ENCODE assay signal across 13 mouse cellular contexts in the genomic region with DNA sequence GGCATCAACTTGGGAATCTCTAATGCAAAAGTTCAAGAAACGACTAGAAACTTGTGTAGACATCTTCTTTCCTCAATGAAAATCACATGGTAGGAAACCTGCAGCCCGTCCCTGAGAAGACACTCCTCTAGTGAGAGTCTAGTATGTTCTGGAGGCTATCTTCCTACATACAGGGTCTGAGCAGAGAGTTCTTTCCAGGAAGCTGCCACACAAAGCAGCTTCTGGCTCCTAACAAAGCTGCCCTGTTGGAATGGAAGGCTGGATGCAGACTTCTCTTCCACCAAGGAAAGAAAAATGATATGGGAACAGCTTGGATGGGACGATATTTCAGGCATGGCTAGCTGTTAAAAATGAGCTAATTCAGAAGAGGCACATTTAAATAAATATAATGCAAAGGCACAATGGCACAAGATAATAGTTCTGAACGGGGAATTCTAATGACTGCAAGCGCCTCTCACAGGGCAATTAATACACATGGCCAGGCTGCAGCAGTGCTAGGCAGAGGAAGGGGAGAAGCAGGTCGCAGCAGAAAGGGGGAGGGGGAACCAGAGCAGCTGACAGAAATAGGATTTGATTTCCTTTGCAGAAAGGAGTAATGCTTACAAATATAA.
A peak's percentile ranks its signal among the peaks of the same experiment; 100 is the strongest.
DNase-seq lines count a peak whose midpoint lies in the region; ATAC-seq and TF ChIP-seq lines count a peak whose summit lies in the region.
"Had no signal": no experiment of that assay in that cellular context is flagged by ENCODE, and none has a peak within 500 bp of the region (broad histone marks: within the 10 kb centered on the region; RNA-seq: fewer than 3 reads in every experiment).

No protein-coding gene starts in this region.

- H3K9ac ChIP-seq in forebrain, embryonic 11.5 days (ENCODE audit: low read length), result peak overlapping the region; percentile 9; the same call in 1 of the 2 replicates
- no peak overlapping the region for H3K9ac ChIP-seq in hindbrain, postnatal 0 days (replicated peaks; ENCODE audit: low read length)
- H3K9ac ChIP-seq in neural tube, embryonic 15.5 days (replicated peaks), result no peak overlapping the region
- H3K9ac ChIP-seq: liver, embryonic 15.5 days had no signal

- no peaks in the 10 kb centered on the region for H3K27me3 ChIP-seq in forebrain, embryonic 11.5 days (ENCODE audit: control insufficient read depth, insufficient read depth, low read length)
- no peaks in the 10 kb centered on the region for H3K27me3 ChIP-seq in hindbrain, postnatal 0 days (ENCODE audit: insufficient read depth, low read length)
- no peaks in the 10 kb centered on the region for H3K27me3 ChIP-seq in neural tube, embryonic 15.5 days (replicated peaks)
- H3K27me3 ChIP-seq in limb, embryonic 10.5 days (ENCODE audit: low read depth, poor library complexity, severe bottlenecking), result 0 out of 2 replicates have a peak, but pooled peaks cover 4% of the 10 kb centered on the region
- H3K27me3 ChIP-seq: CH12.LX; liver, embryonic 15.5 days had no signal

- H3K4me1 ChIP-seq in forebrain, embryonic 11.5 days (replicated peaks; ENCODE audit: control insufficient read depth, insufficient read depth, low read length), result peaks cover 15% of the 10 kb centered on the region; the same call in 1 of the 2 replicates
- peaks cover 10% of the 10 kb centered on the region; the same call in 1 of the 2 replicates for H3K4me1 ChIP-seq in hindbrain, postnatal 0 days (ENCODE audit: insufficient read depth, low read length)
- peaks cover 69% of the 10 kb centered on the region for H3K4me1 ChIP-seq in neural tube, embryonic 15.5 days
- peaks cover 19% of the 10 kb centered on the region for H3K4me1 ChIP-seq in limb, embryonic 10.5 days
- H3K4me1 ChIP-seq: liver, embryonic 15.5 days had no signal

- peak overlapping the region; percentile 83 for H3K27ac ChIP-seq in forebrain, embryonic 11.5 days (ENCODE audit: low read depth, low read length)
- H3K27ac ChIP-seq in hindbrain, postnatal 0 days, result peak overlapping the region; percentile 70
- H3K27ac ChIP-seq in neural tube, embryonic 15.5 days (replicated peaks), result peak overlapping the region; percentile 70
- no peak overlapping the region for H3K27ac ChIP-seq in limb, embryonic 10.5 days
- H3K27ac ChIP-seq: left cerebral cortex, adult 2 months; liver, embryonic 15.5 days had no signal

- no peak for TF ChIP-seq CTCF in hindbrain, postnatal 0 days (IDR thresholded peaks at IDR 0.05; ENCODE audit: low read depth)

- peak overlapping the region; percentile 15; the same call in 1 of the 2 replicates for H3K4me2 ChIP-seq in forebrain, embryonic 11.5 days (ENCODE audit: low read depth, low read length, severe bottlenecking)
- peak overlapping the region; percentile 18; the same call in 1 of the 2 replicates for H3K4me2 ChIP-seq in hindbrain, postnatal 0 days (ENCODE audit: low read depth, low read length)
- no peak overlapping the region for H3K4me2 ChIP-seq in neural tube, embryonic 15.5 days
- H3K4me2 ChIP-seq: liver, embryonic 15.5 days had no signal

- DNase-seq in left cerebral cortex, postnatal 4 days, result peak; percentile 38
- DNase-seq in left cerebral cortex, adult 8-10 months (ENCODE audit: low spot score in 2 of 2), result no peak
- peak; percentile 69 for DNase-seq in forebrain, embryonic 11.5 days (ENCODE audit: low spot score)
- peak; percentile 50 for DNase-seq in hindbrain, postnatal 0 days (ENCODE audit: low spot score)
- DNase-seq in thymus, postnatal 4 days, result no peak
- no peak for DNase-seq in urinary bladder, postnatal 10 days (ENCODE audit: low spot score)
- DNase-seq in limb, embryonic 10.5 days (ENCODE audit: low spot score), result no peak
- DNase-seq: kidney, adult 9 months; right cerebral cortex, postnatal 25 days had no signal

- no peaks in the 10 kb centered on the region for H3K9me3 ChIP-seq in forebrain, embryonic 11.5 days (ENCODE audit: control insufficient read depth, low read length)
- no peaks in the 10 kb centered on the region for H3K9me3 ChIP-seq in hindbrain, postnatal 0 days (ENCODE audit: low read length)
- H3K9me3 ChIP-seq in neural tube, embryonic 15.5 days (replicated peaks), result no peaks in the 10 kb centered on the region
- no peaks in the 10 kb centered on the region for H3K9me3 ChIP-seq in limb, embryonic 10.5 days (replicated peaks)
- H3K9me3 ChIP-seq: liver, embryonic 15.5 days had no signal

- 18% methylated on average over 6 of the region's 6 CpGs for WGBS in forebrain, embryonic 11.5 days
- WGBS in hindbrain, postnatal 0 days, result 11% methylated on average over 6 of the region's 6 CpGs
- WGBS in neural tube, embryonic 15.5 days, result 17% methylated on average over 6 of the region's 6 CpGs
- 36% methylated on average over 6 of the region's 6 CpGs for WGBS in limb, embryonic 10.5 days

- peak; percentile 88 for ATAC-seq in forebrain, embryonic 11.5 days (replicated peaks; ENCODE audit: low FRiP score)
- peak; percentile 58; the same call in 1 of the 2 replicates for ATAC-seq in hindbrain, postnatal 0 days
- ATAC-seq in neural tube, embryonic 15.5 days (ENCODE audit: low FRiP score), result no peak

- H3K4me3 ChIP-seq in forebrain, embryonic 11.5 days (ENCODE audit: low read depth, low read length), result no peak overlapping the region
- H3K4me3 ChIP-seq in hindbrain, postnatal 0 days (ENCODE audit: low read length), result no peak overlapping the region
- H3K4me3 ChIP-seq in neural tube, embryonic 15.5 days (replicated peaks), result no peak overlapping the region
- H3K4me3 ChIP-seq in limb, embryonic 10.5 days, result no peak overlapping the region
- H3K4me3 ChIP-seq: left cerebral cortex, adult 2 months; liver, embryonic 15.5 days had no signal

- no peaks in the 10 kb centered on the region for H3K36me3 ChIP-seq in forebrain, embryonic 11.5 days (ENCODE audit: control insufficient read depth, insufficient read depth, low read length)
- no peaks in the 10 kb centered on the region for H3K36me3 ChIP-seq in hindbrain, postnatal 0 days (ENCODE audit: insufficient read depth, low read length)
- no peaks in the 10 kb centered on the region for H3K36me3 ChIP-seq in neural tube, embryonic 15.5 days
- H3K36me3 ChIP-seq in limb, embryonic 10.5 days, result no peaks in the 10 kb centered on the region
- H3K36me3 ChIP-seq: liver, embryonic 15.5 days had no signal

- intact Hi-C loops in left cerebral cortex, postnatal 4 days (cut with DNase I), result loop anchor here (10.0 kb wide), 2 partner anchors 388 to 532 kb away; partner anchors contain the start of gene Plxna2

Comparison
In these comparisons a context has a peak if more than half of its experiments do, and no peak if none do; other contexts are left out.
1. DNase-seq: peak in left cerebral cortex, postnatal 4 days (single experiment), forebrain, embryonic 11.5 days (single experiment) and hindbrain, postnatal 0 days (single experiment); none in left cerebral cortex, adult 8-10 months (0 of 2), thymus, postnatal 4 days (single experiment), urinary bladder, postnatal 10 days (single experiment) and limb, embryonic 10.5 days (single experiment).